Mouse (Mus musculus): ENCODE data around the gene Med21.

Med21 gene

DNA sequence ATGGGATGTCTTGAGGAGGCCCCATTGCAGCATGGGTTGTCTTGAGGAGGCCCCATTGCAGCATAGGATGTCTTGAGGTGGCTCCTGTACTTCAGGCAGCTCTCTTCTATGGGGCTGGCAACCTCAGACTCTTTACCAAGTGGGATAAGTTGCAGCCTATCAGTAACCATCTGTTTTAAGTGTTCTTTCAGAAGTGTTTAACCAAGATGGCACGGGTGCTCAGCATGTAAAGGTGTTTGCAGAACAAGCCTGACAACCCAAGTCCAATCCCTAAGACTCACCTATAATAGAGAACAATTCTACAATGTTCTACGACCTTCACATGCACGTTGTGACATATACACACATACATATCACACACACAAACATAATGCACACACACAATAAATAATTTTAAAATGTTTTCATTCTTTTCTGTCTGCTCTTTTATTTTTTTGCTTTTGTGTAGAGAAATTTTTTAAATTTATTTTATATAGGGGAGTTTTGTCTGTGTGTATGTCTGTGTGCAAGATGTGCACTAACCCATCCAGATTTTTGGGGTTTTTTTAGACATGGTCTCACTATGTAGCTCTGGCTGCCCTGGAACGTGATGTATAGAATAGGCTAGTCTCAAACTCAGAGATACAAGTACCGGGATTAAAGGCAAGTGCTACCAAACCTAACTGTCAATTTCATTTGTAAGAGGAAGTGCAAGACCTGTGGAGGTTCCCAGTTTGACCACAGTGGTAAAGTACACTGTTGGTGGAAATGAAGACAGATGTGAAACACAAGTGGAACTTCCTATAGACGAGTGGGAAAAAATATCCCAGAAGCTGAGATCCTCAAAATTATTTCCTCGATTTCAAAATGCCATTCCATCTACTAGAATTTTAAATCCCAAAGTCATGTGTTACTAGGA is 2.0 kb upstream of the Med21 start:
- DNase-seq (ENCODE audit: low spot score in 2 of 2), result no peak

DNA sequence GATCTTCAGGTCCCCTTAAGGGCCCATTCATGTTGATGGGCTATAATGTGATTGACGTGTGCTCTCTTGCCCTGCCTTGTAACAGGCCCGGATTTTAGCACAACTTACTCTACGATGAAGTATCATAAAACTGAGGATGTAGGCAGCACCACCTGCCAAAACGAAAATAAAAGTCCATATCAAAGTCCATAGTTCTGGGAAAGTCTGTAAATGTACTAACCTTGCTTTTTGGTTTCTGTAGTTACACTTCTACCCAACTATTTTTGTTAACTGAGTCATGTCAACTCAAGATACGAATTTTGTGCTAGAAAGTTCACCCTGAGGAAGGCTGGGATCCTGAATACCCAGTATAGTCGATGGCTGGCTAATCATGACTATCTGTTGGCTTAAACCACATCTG is 1.4 kb upstream of the Med21 start:
- peak in 1 of 2 experiments; percentile 2 for DNase-seq (ENCODE audit: low spot score in 2 of 2)

GRCm38 (mm10) chr6:146641621-146642210 is 631 bp upstream of the Med21 start:
- peak in 1 of 2 experiments; percentile 34 for DNase-seq (ENCODE audit: low spot score in 2 of 2)

DNA sequence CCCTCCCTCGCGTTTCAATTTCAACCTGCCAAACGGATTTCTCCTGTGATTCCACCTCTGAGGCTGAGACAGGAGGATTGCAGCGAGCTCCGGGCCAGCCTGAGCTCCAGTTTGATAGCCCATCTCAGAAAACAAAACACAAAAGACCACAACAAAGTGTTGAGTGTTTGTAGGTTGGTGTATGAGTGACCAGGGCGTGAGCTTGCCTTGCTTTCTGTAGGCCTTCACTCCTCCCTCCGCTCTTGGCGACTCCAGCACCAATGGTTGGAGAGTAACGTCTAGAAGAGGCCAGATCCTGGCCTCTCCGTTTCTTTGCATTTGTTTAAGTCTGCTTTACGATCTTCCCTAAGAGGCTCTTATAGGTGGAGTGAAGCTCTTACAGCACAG is 830 bp downstream of the Med21 start:
- peak in 1 of 2 experiments; percentile 46 for DNase-seq (ENCODE audit: low spot score in 2 of 2)

GRCm38 (mm10) chr6:146650013-146650412 is 7.7 kb downstream of the Med21 start:
- DNase-seq (ENCODE audit: low spot score in 2 of 2), result no peak

DNA sequence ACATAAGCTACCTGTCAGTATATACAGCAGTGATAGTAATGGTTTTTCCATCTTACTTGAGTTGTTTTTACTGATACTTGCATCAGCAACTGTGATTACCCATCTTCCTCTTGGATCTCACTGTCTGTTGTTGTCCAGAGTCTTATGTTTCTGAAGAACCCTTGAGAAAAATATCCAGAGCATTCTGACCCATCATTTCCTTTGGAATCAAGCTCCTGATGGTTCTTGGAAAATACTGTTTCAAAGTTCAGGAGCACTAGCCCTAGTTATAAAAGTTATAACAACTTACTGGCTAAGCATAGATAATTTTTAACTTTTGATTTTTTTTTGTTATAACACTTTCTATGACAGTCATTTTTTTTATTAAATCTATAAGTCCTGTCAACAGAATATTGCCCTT is 9.1 kb downstream of the Med21 start:
- no peak for DNase-seq (ENCODE audit: low spot score in 2 of 2)

DNA sequence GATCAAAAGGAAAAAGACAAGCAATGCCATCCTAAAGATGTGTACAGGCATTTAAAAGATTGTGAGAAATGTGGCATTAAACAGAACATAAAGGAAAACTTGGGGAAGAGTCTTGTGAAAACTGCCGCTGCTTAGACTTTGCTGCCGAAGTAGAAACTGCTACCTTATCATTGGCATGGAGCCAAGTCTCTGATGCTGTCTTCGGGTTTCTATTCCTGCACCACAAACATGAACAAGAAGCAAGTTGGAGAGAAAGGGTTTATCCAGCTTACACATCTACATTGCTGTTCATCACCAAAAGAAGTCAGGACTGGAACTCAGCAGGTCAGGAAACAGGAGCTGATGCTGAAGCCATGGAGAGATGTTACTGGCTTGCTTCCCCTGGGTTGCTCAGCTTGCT is 10.8 kb downstream of the Med21 start:
- no peak for DNase-seq (ENCODE audit: low spot score in 2 of 2)

GRCm38 (mm10) chr6:146660591-146660990 is 18.2 kb downstream of the Med21 start:
- no peak for DNase-seq (ENCODE audit: low spot score in 2 of 2)

GRCm38 (mm10) chr6:146661655-146662054 is 19.3 kb downstream of the Med21 start:
- no peak for DNase-seq (ENCODE audit: low spot score in 2 of 2)

DNA sequence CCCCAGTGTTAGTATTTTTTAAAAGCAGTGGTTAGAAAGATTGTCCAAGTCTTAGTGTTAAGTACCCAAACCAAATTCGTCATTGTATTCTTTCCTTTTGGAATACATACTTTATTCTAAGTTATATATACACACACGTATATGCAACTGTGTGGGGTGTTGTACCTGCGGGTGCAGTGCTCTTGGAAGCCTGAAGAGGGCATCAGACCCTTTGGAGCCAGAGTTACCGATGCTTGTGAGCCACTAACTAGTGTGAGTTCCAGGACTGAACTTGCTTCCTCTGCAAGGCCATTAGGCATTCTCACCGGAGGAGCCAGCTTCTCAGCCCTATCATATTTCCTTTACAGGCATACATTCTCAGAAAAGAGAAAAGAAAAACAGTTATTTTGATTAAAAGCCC is 20.3 kb downstream of the Med21 start:
- DNase-seq (ENCODE audit: low spot score in 2 of 2), result peak; percentile 35 to 71

GRCm38 (mm10) chr6:146664116-146664515 is 21.8 kb downstream of the Med21 start:
- no peak for DNase-seq (ENCODE audit: low spot score in 2 of 2)

GRCm38 (mm10) chr6:146664917-146665316 is 22.6 kb downstream of the Med21 start:
- DNase-seq (ENCODE audit: low spot score in 2 of 2), result no peak

- DNase-seq (ENCODE audit: low spot score in 2 of 2), result no peak
Observed at GRCm38 (mm10) chr6:146665408-146665807, 23.1 kb downstream of the Med21 start.

- DNase-seq (ENCODE audit: low spot score in 2 of 2), result peak in 1 of 2 experiments; percentile 15
Observed at GRCm38 (mm10) chr6:146666811-146667210, 24.5 kb downstream of the Med21 start.

DNA sequence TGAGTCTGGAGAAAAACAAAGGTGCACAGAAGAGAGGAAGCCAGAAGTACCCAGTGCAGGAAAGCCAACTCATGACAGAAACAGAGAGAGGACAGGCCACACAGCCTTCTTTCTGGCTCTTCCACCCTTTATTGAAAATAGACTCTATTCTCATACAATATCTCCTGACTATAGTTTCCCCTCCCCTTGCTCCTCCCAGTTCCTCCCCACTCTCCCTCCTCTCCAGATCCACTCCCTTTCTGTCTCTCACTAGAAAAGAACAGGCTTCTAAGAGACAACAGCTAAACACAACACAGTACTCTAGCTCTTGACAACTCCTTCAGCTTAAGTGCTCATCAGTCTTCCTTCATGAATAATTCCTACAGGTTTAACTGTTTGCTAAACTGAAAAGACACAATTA is 26.3 kb downstream of the Med21 start:
- DNase-seq (ENCODE audit: low spot score in 2 of 2), result peak in 1 of 2 experiments; percentile 4

DNA sequence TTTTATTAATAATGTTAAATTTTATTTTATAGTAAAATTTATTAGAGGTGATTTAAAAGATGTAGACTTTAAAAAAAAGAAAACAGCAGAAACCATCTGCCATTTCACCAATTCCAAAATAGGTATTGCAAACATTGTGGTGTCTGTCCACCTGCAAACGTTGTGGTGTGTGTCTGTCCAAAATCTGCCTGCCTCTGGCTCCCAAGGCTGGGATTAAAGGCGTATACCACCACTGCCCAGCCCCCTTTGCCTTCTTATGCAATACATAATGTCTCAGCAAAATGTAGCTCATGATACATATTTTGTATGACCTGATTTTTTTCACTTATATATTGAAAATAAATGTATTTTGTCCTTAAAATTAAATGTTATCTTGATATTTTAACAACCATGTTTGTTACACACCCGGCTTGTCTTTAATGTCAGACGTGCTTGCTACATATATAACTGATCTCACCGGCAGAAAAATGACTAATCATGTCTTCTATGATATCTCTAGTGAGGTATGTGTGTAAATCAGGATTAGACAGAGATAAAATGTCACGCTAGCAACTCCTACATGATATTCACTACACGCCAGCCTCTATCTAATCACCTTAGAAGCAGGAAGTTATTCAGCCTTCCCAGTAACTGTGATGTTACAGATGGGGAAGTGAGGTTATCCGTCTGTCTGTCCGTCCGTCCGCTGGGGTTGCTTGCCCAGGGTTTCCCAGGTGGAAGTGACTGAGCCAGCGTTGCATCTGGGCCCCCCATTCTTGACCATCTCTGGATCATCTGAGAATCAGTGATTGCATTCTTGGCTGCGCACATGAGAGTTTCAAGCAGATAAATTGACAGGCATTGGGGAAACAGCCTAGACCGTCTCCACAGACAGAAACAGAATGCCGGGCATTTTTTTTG is 28.9 kb downstream of the Med21 start:
- peak in 1 of 2 experiments; percentile 10 for DNase-seq (ENCODE audit: low spot score in 2 of 2)

GRCm38 (mm10) chr6:146672106-146672505 is 29.8 kb downstream of the Med21 start:
- DNase-seq (ENCODE audit: low spot score in 2 of 2), result peak in 1 of 2 experiments; percentile 8

- DNase-seq (ENCODE audit: low spot score in 2 of 2), result no peak
Observed at GRCm38 (mm10) chr6:146673696-146674095, 31.3 kb downstream of the Med21 start.

DNA sequence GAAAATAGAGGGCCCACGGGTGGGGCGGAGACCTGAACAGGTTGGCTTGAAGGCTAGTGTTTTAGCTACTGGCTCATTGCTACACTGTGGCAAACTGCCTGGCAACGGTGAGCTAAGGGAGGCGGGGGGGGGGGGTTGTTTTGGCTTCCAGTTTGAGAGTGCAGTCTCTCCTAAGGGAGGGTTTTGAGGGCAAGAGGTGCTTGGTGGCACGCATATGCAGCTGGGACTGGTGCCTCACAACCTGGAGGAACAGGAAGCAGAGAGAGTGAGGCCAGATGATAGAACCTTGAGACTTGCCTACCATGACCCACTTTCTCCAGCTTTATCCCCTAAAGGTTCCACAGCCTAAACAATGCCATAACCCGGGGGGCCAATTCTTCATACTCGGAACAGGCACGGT is 32.1 kb downstream of the Med21 start:
- DNase-seq (ENCODE audit: low spot score in 2 of 2), result no peak

GRCm38 (mm10) chr6:146674881-146675536 is 32.7 kb downstream of the Med21 start:
- DNase-seq (ENCODE audit: low spot score in 2 of 2), result no peak

GRCm38 (mm10) chr6:146676904-146677303 is 34.6 kb downstream of the Med21 start:
- no peak for DNase-seq (ENCODE audit: low spot score in 2 of 2)
